Mouse (Mus musculus): ENCODE results near the gene Rab6a.

Gene Rab6a

GRCm38 (mm10) chr7:100622277-100622676, 15.1 kb downstream of the Rab6a start:
- no peak for DNase-seq (ENCODE audit: low read depth, low spot score)

- DNase-seq (ENCODE audit: low read depth, low spot score) = no peak
These were observed 17.3 kb downstream of the Rab6a start for GRCm38 (mm10) chr7:100624538-100624937.

DNA sequence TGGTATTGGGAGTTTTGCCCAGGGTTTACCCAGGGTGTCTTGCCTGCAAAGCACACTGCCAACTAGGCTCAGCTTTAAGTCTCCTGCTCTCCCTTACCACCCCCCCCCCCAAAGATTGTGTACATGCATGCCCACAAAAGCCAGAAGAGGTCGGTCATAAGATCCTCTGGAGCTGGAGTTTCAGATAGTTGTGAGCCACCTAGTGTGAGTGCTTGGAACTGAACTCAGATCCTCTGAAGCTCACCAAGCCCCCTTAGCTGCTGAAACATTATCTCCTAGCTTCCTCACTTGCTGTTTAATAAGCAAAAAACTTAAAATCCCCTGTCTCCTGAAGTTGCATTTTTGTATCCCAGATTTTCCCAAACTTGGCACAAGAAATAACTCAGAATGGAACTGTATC, 30.4 kb downstream of the Rab6a start:
- no peak for DNase-seq (ENCODE audit: low read depth, low spot score)

DNA sequence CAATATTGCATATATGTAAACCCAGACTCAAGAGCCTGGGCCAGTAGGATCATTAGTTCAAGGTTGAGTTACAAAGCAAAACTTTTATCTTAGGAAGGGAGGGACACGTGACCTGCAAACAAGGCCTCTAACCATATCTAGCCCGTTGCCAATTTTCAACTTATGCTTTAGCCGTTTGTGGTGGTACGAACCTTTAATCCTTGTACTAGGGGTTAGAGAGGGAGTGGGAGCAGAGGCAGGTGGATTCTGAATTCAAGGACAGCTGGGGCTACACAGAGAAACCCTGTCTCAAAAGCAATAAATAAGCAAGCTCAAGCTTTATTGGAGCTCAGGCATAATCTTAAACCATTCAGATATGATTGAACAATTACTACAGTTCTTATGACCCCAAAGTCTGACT, 35.2 kb downstream of the Rab6a start:
- DNase-seq (ENCODE audit: low read depth, low spot score) = no peak

DNA sequence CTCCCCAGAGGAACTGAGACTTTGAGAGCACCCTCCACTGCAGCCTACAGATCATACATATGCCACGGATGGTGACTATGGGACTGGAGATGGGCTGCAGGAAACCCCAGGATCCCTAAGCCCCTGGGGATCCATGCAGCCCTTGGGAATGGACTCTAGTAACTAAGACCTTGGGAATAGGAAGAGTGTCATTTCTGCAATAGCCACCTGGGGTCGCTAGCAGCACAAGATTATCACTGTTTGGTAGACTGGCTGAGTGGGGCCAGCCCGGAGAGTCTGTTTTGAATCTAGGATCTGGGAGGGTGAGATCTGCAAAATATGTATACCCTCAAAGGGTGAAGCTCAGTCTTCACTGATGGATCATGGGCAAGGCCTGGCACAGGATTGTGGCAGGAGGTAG, 37.9 kb downstream of the Rab6a start:
- peak; percentile 45 for DNase-seq (ENCODE audit: low read depth, low spot score)

DNA sequence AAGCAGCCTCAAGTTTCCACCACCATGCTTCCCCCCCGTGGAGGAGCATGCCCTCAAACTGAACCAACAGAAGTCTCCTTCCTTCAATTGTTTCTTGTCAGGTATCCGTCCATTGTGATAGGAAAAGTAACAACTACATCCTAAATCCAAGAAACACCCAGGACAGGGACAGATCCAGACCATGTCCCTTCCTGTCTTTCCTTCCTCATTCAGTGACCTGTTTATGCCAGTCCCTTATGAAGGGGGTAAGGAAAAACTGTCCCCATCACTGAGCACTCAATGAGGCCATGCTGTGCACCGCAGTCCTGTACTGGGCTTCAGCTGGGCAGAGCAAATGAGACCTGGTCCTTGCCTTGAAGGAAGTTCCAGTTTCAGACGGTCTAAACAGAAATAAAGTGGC, 41.9 kb downstream of the Rab6a start:
- DNase-seq (ENCODE audit: low read depth, low spot score) = no peak

GRCm38 (mm10) chr7:100649826-100650225, 42.6 kb downstream of the Rab6a start:
- DNase-seq (ENCODE audit: low read depth, low spot score) = no peak

DNA sequence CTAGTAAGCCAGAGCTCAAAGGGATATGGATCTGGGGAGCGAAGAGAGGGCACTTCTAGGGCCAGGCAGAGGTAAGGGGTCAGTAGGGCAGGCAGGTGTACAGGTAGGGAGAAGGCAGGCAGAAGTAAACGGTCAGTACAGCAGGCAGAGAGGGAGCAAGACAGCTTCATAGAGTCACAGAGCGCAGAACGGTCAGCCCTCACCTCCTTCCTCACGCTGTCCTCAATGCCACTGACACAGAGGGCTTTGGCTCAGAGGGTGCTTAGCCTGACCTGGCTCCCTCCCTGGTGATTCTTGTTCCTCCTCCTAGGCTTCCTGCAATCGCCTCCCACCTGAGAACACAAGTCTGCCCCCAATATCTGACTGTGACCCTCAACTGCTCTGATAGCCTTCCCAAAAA, 43.2 kb downstream of the Rab6a start:
- no peak for DNase-seq (ENCODE audit: low read depth, low spot score)

DNA sequence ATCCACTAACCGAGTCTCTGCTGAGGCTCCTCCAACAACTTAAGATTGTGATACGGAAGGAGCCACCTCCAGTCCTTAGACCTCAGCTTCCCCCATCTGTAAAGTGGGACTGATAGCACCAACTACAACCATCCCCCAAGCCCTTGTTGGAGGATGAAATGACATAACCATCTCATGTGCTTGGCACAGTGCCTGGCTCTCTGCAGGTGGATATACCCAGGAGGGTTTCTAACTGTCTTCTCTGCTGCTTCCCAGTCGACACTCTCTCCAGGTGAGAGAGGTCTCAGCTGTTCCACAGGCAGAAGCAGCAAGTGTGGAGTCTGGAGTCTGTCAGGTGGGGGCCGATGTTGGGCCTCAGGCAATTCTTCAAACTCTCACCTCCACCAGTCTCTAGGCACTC, 43.8 kb downstream of the Rab6a start:
- DNase-seq (ENCODE audit: low read depth, low spot score) = no peak

DNA sequence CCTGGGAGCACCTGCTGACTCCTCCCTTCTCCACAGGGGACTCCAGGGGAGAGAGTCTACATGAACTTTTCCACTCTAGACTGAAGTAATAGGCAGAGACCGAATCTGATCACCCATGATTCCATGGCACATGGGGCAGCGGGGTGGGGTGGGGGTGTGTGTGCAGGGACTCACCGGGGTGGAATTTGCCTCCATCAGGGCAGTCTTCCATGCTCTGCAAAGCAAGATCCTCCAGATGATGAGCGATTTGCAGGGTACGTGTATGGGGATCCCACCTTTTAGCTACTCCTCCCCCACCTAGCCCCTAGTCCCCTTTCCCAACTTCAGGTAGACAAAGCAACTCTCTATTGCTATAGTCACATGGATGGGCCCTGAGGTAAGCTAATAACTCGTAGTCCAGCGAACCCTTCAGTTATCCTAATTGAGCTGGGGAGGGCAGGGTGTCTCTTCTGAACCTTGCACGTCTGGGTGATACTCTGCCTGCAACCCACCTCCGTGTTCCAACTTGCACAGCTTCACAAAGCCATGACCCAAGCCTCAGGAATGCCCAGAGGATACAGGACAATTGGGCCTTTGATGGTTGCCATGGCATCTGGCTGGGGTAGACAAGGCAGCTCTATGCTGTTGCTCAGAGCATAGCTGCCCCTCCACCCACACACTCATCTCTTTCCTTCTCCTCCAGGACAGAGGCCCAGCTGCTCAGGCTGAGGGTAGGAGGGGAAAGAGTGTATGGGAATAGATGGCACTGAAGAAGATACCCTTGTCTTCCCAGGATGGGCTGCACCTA, 46.5 kb downstream of the Rab6a start:
- DNase-seq (ENCODE audit: low read depth, low spot score) = no peak

DNA sequence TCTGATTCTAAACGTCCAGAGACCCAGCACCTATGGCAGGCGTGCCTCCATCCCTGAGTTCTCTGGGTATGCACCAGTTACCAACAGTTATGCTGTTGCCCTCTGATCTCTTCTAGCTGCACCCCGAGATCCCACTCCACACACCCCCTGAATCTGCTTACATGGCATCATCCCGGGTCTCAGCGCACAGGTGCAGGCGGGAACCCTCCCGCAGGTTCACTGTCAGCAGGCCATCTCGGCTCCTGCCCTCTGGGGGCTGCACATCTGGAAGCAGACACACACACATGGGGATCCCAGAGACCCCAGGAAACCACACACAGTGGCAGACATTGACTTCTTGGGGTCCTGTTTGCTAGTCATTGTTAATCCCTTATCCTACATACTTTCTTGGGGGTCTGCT, 47.2 kb downstream of the Rab6a start:
- no peak for DNase-seq (ENCODE audit: low read depth, low spot score)

DNA sequence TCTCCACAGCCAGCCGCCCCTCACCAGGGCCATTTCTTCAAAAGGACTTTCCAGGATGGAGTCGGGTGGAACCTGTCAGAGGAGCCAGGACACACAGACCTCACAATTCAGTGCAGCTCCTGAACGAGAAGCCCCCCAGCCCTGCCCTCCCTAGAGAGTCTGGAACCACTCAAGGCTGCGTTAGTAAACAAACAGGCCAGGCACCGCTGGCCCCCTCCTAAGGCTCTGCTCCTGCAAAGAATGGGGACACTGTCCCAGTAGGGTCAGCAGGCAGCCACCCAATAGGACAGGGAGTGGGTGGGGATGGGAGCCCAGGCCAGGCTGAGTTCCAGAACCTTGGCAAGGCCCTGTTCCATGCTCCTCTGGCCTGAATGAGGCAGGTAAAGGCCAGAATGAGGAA, 49.5 kb downstream of the Rab6a start:
- DNase-seq (ENCODE audit: low read depth, low spot score) = no peak

GRCm38 (mm10) chr7:100658093-100658578, 50.9 kb downstream of the Rab6a start:
- DNase-seq (ENCODE audit: low read depth, low spot score) = no peak

- DNase-seq (ENCODE audit: low read depth, low spot score) = no peak
These were observed 54.1 kb downstream of the Rab6a start for GRCm38 (mm10) chr7:100661264-100661663.

- no peak for DNase-seq (ENCODE audit: low read depth, low spot score)
These were observed 55.0 kb downstream of the Rab6a start, which contains the start of gene Plekhb1 for GRCm38 (mm10) chr7:100662231-100662630. TSS of gene Plekhb1 (minus strand) at chr7:100662414.

DNA sequence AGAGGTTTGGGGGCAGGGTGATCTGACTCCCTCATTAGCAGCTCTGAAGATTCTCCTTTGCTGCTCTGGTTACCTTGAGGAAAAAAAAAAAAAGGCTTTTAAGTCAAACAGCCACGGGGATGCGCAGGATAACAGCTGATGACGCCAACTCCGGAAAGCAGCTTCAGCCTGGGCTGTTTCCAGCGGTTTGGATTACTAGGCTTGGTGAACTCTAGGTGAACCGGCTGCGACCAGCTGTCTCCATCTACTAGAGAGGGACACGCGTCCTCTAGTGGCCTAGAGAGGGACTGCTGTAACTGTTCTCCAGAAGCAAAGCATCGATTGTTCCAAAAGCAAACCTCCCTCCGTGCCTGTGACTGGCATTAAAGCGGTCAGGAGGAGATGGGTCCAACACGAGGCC, 56.0 kb downstream of the Rab6a start:
- peak; percentile 84 for DNase-seq (ENCODE audit: low read depth, low spot score)

GRCm38 (mm10) chr7:100663729-100664304, 56.6 kb downstream of the Rab6a start:
- no peak for DNase-seq (ENCODE audit: low read depth, low spot score)

GRCm38 (mm10) chr7:100670646-100671045, 63.4 kb downstream of the Rab6a start:
- DNase-seq (ENCODE audit: low read depth, low spot score) = no peak

- no peak for DNase-seq (ENCODE audit: low read depth, low spot score)
These were observed 66.2 kb downstream of the Rab6a start for GRCm38 (mm10) chr7:100673452-100673851.

GRCm38 (mm10) chr7:100674941-100675340, 67.7 kb downstream of the Rab6a start:
- no peak for DNase-seq (ENCODE audit: low read depth, low spot score)

DNA sequence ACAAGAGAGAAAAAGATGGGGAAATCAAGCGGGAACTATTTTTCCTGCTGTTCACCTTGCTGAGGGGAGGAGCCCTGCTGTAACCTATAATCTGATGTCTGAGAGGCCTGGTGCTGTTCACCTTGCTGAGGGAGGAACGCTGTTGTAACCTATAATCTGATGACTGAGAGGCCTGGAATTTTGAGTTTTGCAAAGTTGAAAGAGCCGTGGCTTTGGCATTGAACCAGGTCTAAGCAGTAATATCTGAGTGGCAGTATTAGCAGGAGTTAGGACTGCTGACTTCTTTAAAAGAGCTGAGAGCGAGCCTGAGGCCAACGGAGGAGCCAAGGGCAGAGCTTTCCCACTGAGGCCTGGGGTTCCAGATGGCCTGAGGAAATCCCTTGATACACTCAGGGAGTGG, 70.8 kb downstream of the Rab6a start:
- DNase-seq (ENCODE audit: low read depth, low spot score) = no peak

- no peak for DNase-seq (ENCODE audit: low read depth, low spot score)
These were observed 72.0 kb downstream of the Rab6a start for GRCm38 (mm10) chr7:100678948-100679880.

Data from WW6 (cell line).